Comparison of ENCODE assay signal across 27 mouse cellular contexts in the genomic region with DNA sequence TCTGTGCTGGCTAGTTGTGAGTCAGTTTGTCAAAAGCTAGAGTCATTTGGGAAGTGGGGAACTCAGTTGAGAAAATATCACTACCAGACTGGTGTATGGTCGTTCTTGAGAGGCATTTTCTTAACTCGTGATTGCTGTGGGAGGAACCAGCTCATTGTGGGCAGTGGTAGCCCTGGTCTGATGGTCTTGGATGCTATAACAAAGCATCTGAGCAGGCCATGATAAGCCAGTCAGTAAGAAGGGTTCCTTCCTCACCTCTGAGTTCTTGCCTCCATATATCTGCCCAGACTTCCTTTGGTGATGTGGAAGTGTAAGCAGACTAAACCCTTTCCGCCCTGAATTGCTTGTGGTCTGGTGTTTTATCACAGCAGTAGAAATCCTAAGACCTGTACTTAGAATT.
DNase-seq lines count a peak whose midpoint lies in the region; ATAC-seq lines count a peak whose summit lies in the region.
"Had no signal": no experiment of that assay in that cellular context is flagged by ENCODE, and none has a peak within 500 bp of the region (broad histone marks: within the 10 kb centered on the region; RNA-seq: fewer than 3 reads in every experiment).

No protein-coding gene starts in this region.

- no peaks in the 10 kb centered on the region for H3K36me3 ChIP-seq in kidney, embryonic 14.5 days (ENCODE audit: control insufficient read depth, insufficient read depth, low read length)
- H3K36me3 ChIP-seq: heart, embryonic 10.5 days; heart, embryonic 13.5 days; hindbrain, embryonic 12.5 days; hindbrain, embryonic 15.5 days; intestine, embryonic 15.5 days had no signal

- intact Hi-C loops in heart, postnatal 10 days (cut with DNase I): no loop called here

- no peaks in the 10 kb centered on the region for H3K27me3 ChIP-seq in kidney, embryonic 14.5 days (ENCODE audit: control insufficient read depth, insufficient read depth, low read length)
- H3K27me3 ChIP-seq: embryonic facial prominence, embryonic 13.5 days; forebrain, embryonic 13.5 days; heart, embryonic 13.5 days; hindbrain, embryonic 12.5 days; hindbrain, embryonic 15.5 days; intestine, embryonic 15.5 days had no signal

- WGBS in kidney, embryonic 14.5 days: 76% methylated on average over 3 of the region's 3 CpGs

- H3K4me2 ChIP-seq in kidney, embryonic 14.5 days (replicated peaks; ENCODE audit: low read depth, low read length): no peak overlapping the region
- H3K4me2 ChIP-seq: embryonic facial prominence, embryonic 13.5 days; forebrain, embryonic 13.5 days; heart, embryonic 13.5 days; hindbrain, embryonic 12.5 days; hindbrain, embryonic 15.5 days; intestine, embryonic 15.5 days had no signal

- peak; percentile 59 for DNase-seq in heart, adult 11 months
- no peak for DNase-seq in heart, postnatal 10 days
- no peak for DNase-seq in cerebellum, postnatal 4 days (ENCODE audit: low spot score in 2 of 2)
- DNase-seq: adrenal gland, adult 8-10 months; adrenal gland, postnatal 25 days; cerebellum, adult 11-12 months; cerebellum, adult 9-10 months; cerebellum, postnatal 14 days; embryo, embryonic 11 days; gastrocnemius, postnatal 14 days; heart, adult 2 months; kidney, adult 11 months had no signal

- no peak overlapping the region for H3K27ac ChIP-seq in kidney, embryonic 14.5 days (ENCODE audit: low read depth, low read length)
- H3K27ac ChIP-seq: embryonic facial prominence, embryonic 10.5 days; embryonic facial prominence, embryonic 13.5 days; forebrain, embryonic 10.5 days; forebrain, embryonic 13.5 days; heart, adult 2 months; heart, embryonic 10.5 days; heart, embryonic 13.5 days; hindbrain, embryonic 12.5 days; hindbrain, embryonic 15.5 days; intestine, embryonic 15.5 days had no signal

- H3K4me3 ChIP-seq in kidney, embryonic 14.5 days (ENCODE audit: low read length): no peak overlapping the region
- H3K4me3 ChIP-seq: embryonic facial prominence, embryonic 10.5 days; embryonic facial prominence, embryonic 13.5 days; erythroblast, embryonic 14.5 days; forebrain, embryonic 10.5 days; forebrain, embryonic 13.5 days; heart, adult 2 months; heart, embryonic 10.5 days; heart, embryonic 13.5 days; hindbrain, embryonic 12.5 days; hindbrain, embryonic 15.5 days; intestine, embryonic 15.5 days had no signal

- no peaks in the 10 kb centered on the region for H3K9me3 ChIP-seq in kidney, embryonic 14.5 days (ENCODE audit: control insufficient read depth, low read length)
- H3K9me3 ChIP-seq: embryonic facial prominence, embryonic 10.5 days; embryonic facial prominence, embryonic 13.5 days; forebrain, embryonic 10.5 days; forebrain, embryonic 13.5 days; heart, embryonic 10.5 days; heart, embryonic 13.5 days; hindbrain, embryonic 12.5 days; hindbrain, embryonic 15.5 days; intestine, embryonic 15.5 days had no signal

- peak; percentile 9 for ATAC-seq in CD4-positive, CD25-positive, alpha-beta regulatory T cell, adult 4 months
- ATAC-seq in inflammation-experienced regulatory T-cells, adult 6 months: peak; percentile 5
- ATAC-seq in kidney, embryonic 14.5 days (ENCODE audit: low FRiP score, low TSS enrichment): no peak
- no peak for ATAC-seq in erythroid progenitor cell, adult 5-6 weeks (replicated peaks; ENCODE audit: low FRiP score, poor library complexity, severe bottlenecking)
- ATAC-seq: forebrain, embryonic 13.5 days; forebrain, embryonic 16.5 days; intestine, embryonic 15.5 days had no signal

- H3K4me1 ChIP-seq in kidney, embryonic 14.5 days (ENCODE audit: control insufficient read depth, insufficient read depth, low read length): no peaks in the 10 kb centered on the region
- H3K4me1 ChIP-seq: embryonic facial prominence, embryonic 10.5 days; forebrain, embryonic 13.5 days; hindbrain, embryonic 12.5 days; hindbrain, embryonic 15.5 days had no signal

- H3K9ac ChIP-seq in kidney, embryonic 14.5 days (ENCODE audit: low read depth, low read length): no peak overlapping the region
- H3K9ac ChIP-seq: embryonic facial prominence, embryonic 13.5 days; forebrain, embryonic 13.5 days; heart, embryonic 13.5 days; hindbrain, embryonic 12.5 days; hindbrain, embryonic 15.5 days; intestine, embryonic 15.5 days had no signal

Comparison
In these comparisons a context has a peak if more than half of its experiments do, and no peak if none do; other contexts are left out.
1. ATAC-seq: peak in CD4-positive, CD25-positive, alpha-beta regulatory T cell, adult 4 months (single experiment) and inflammation-experienced regulatory T-cells, adult 6 months (single experiment); none in kidney, embryonic 14.5 days (single experiment) and erythroid progenitor cell, adult 5-6 weeks (single experiment).